Mouse (Mus musculus) lung, embryonic 16.5 days (tissue): Measurements from ENCODE around the gene Ric3. TPM values are rescaled to one million over a fixed set of nuclear protein-coding genes. Genes with fewer than 3 reads are reported as not detected.
A peak's percentile ranks its signal among the peaks of the same experiment; 100 is the strongest.
"Not testable (repeated sequence)": the region's sequence is repeated elsewhere in the genome, so short reads cannot be mapped to it uniquely, and the experiment has no call there.

Experiments used
- ATAC-seq: fragments of 200-750 bp; cut with Nextera tagmentation; 2 replicates; pipeline ENCODE4 v1.8.0; 2017; ENCODE audit warnings: low read depth, mild to moderate bottlenecking, moderate library complexity
- H3K27ac ChIP-seq: fragments of 300-500 bp; sonication (generic); 2 replicates; pipeline ENCODE4 v1.5.1; 2014; ENCODE audit warnings: mild to moderate bottlenecking, control low read depth, low read length
- H3K27me3 ChIP-seq: fragments of 300-500 bp; sonication (generic); 2 replicates; pipeline ENCODE4 v1.6.1; 2014; ENCODE audit warnings: low read depth, low read length, mixed read lengths; ENCODE audit not compliant: control insufficient read depth, insufficient read depth
- H3K36me3 ChIP-seq: fragments of 300-500 bp; sonication (generic); 2 replicates; pipeline ENCODE4 v1.6.1; 2014; ENCODE audit warnings: low read length; ENCODE audit not compliant: control insufficient read depth, insufficient read depth
- H3K4me1 ChIP-seq: fragments of 300-500 bp; sonication (generic); replicated peaks from 2 replicates; pipeline ENCODE4 v1.6.1; 2014; ENCODE audit warnings: low read length, mixed read lengths; ENCODE audit not compliant: control insufficient read depth, insufficient read depth
- H3K4me2 ChIP-seq: fragments of 300-500 bp; sonication (generic); 2 replicates; pipeline ENCODE4 v1.6.1; 2014; ENCODE audit warnings: low read depth, low read length, control low read depth
- H3K4me3 ChIP-seq: fragments of 300-500 bp; sonication (generic); 2 replicates; pipeline ENCODE4 v1.5.1; 2014; ENCODE audit warnings: mild to moderate bottlenecking, low read length, control low read depth
- H3K9ac ChIP-seq: fragments of 300-500 bp; sonication (generic); 2 replicates; pipeline ENCODE4 v1.6.1; 2014; ENCODE audit warnings: low read length, control low read depth
- H3K9me3 ChIP-seq: fragments of 300-500 bp; sonication (generic); 2 replicates; pipeline ENCODE4 v1.6.1; 2016; ENCODE audit warnings: low read length; ENCODE audit not compliant: control insufficient read depth
- WGBS: fragments of 180-500 bp; shearing (Covaris S2); extraction: QIAGEN DNeasy Blood & Tissue Kit; methylation state at CpG from one replicate; pipeline ENCODE4 v1.1.7; 2014; 5-methylcytosine and 5-hydroxymethylcytosine counted together
- polyA plus RNA-seq: library from polyadenylated mRNA; unstranded; fragments of >200 nt; fragmentation: Nextera tagmentation; extraction: Ambion mirVana; gene quantifications from 2 replicates; pipeline ENCODE4 v1.2.1, GENCODE M21; 2015

The Ric3 gene
- polyA plus RNA-seq, 1 experiment from 2014 or later, result 1.8 TPM

DNA sequence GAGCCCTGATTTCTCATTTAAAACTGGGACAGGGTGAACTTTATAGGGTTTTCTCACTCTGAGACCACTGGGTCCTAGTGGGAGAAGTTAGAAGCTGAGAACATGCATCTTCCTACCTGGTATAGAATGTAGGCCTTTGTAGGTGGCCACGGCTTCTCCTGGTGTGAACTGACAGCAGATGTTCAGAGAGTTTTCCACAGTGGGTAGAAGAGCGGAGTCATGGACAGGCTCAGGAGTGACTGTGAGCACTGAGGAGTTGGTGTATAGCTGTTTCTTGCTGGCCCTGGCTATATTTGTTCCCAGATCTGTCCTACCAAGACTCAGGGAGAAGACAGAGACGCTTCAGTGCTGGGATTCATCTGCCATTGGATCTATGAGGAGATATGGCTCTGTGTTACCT is 18.0 kb upstream of the Ric3 start:
- no peaks in the 10 kb centered on the region for H3K9me3 ChIP-seq
- H3K4me1 ChIP-seq, result no peaks in the 10 kb centered on the region
- H3K27ac ChIP-seq, result no peak overlapping the region
- no peak for ATAC-seq
- 65% methylated on average over 3 of the region's 3 CpGs for WGBS
- H3K9ac ChIP-seq, result no peak overlapping the region
- no peak overlapping the region for H3K4me2 ChIP-seq
- H3K36me3 ChIP-seq, result no peaks in the 10 kb centered on the region
- no peak overlapping the region for H3K4me3 ChIP-seq
- no peaks in the 10 kb centered on the region for H3K27me3 ChIP-seq

DNA sequence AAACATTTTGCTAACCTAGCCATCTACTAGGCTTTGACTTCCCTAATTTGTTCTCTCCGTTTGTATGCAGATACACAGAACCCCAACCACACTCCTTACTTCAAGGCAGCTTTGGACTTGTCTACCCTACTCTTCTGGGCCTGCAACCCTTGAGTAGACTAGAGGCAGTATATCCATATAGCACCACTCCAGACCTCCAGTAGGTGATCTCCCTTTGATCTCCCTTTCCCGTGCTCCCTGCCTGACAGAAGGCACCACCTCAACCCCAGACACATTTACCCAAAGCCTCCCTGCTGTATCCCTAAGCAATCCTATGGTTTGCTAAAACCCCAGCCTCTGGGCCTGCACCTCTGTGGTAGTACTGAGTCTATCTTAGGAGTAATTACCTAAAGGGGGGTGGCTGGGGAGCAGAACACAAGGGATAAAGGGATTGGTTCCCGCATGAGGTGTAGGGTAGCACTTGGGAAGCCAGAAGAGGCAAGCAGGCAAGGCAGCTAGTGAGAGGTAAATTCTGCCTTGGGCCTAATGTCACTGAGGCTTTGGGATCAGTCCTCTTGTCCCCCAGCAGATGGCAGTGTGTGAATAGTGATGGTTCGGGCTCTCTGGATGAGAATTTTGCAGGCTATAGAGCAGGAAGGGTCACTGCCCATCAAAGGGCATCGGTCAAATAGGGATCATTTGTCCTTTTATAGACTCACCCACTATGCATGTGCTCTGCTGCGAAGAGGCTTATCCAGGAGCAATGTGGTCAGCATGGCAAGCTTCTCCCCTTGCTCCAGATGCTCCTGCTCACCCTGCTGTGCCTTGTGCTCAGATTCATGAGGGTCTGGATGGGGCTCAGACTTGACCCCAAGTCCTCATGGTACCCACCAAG is 15.3 kb upstream of the Ric3 start:
- Histone ChIP-seq H3K9ac (no peak overlapping the region), H3K36me3 (no peaks in the 10 kb centered on the region), H3K27me3 (no peaks in the 10 kb centered on the region), H3K4me2 (no peak overlapping the region), H3K4me1 (no peaks in the 10 kb centered on the region), H3K27ac (no peak overlapping the region), H3K4me3 (no peak overlapping the region), H3K9me3 (no peaks in the 10 kb centered on the region)
- 35% methylated on average over 6 of the region's 6 CpGs for WGBS
- no peak for ATAC-seq

DNA sequence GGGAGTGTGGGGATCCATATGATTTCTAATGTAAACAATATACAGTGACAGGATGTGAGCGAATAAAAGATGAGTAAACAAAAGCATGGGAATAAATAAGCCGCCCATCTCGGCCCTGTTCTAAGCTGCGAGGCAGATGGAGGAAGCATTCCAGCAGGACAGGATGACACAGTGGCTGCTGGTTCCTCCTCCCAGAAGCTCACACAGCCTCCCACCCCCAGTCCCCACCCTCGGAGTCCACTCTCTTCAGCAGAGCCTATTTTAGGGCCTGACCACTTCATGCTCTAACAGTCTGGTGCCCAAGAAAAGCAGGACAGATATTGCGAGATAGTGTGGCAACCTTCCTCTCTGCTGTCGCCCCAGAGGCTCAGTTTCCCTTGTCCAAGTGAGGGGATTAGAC is 14.1 kb upstream of the Ric3 start:
- 48% methylated on average over 7 of the region's 7 CpGs for WGBS
- Histone ChIP-seq H3K27me3 (no peaks in the 10 kb centered on the region), H3K4me3 (no peak overlapping the region), H3K9ac (no peak overlapping the region), H3K4me2 (no peak overlapping the region), H3K36me3 (no peaks in the 10 kb centered on the region), H3K4me1 (no peaks in the 10 kb centered on the region), H3K27ac (no peak overlapping the region), H3K9me3 (no peaks in the 10 kb centered on the region)
- no peak for ATAC-seq

DNA sequence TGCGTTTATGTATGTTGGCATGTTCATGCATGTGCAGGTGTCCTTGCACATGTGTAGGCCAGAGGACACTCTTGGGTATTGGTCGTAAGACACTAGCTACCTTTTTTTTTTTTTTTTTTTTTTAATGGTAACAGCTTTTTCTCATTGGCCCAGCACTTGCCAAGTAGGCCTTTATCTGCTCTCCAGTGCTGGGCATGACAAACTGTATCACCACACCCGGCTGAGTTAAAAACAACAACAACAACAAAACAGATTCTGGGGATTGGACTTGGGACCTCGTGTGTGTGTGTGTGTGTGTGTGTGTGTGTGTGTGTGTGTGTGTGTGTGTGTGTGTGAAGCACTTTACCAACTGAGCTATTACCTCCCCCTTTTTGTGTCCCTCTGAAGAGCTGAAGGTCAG is 13.5 kb upstream of the Ric3 start:
- 71% methylated on average over 4 of the region's 4 CpGs for WGBS
- no peak for ATAC-seq

DNA sequence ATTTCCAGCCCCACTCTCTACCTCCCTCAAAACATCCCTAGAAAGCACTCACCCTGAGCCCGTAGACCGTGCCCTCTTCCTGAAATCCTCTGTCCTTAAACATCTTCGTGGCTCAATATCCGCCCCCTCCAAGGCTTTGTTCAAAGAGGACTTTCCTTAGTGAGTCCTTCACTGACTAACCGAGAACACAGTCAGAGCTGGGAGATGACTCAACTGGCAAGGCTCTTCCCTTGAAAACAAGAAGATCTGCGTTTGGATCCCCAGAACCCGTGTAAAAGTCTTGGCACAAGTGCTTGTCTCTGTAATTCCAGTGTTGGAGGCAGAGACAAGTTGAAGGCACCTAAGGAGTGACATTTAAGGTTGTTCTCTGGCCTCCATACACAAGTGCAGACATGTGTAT is 11.2 kb upstream of the Ric3 start:
- Histone ChIP-seq H3K9ac (no peak overlapping the region), H3K27me3 (no peaks in the 10 kb centered on the region), H3K4me3 (no peak overlapping the region), H3K4me1 (no peaks in the 10 kb centered on the region), H3K36me3 (no peaks in the 10 kb centered on the region), H3K9me3 (no peaks in the 10 kb centered on the region), H3K4me2 (no peak overlapping the region), H3K27ac (no peak overlapping the region)
- ATAC-seq, result no peak
- WGBS, result no CpG with 5 or more reads among the region's 7 CpGs

More for the DNA sequence above, 13.5 kb upstream of the Ric3 start:
- no peaks in the 10 kb centered on the region for H3K27me3 ChIP-seq
- H3K36me3 ChIP-seq, result no peaks in the 10 kb centered on the region
- no peaks in the 10 kb centered on the region for H3K4me1 ChIP-seq
- H3K4me3 ChIP-seq, result no peak overlapping the region
- H3K9ac ChIP-seq, result no peak overlapping the region
- no peaks in the 10 kb centered on the region for H3K9me3 ChIP-seq
- no peak overlapping the region for H3K4me2 ChIP-seq
- H3K27ac ChIP-seq, result no peak overlapping the region

DNA sequence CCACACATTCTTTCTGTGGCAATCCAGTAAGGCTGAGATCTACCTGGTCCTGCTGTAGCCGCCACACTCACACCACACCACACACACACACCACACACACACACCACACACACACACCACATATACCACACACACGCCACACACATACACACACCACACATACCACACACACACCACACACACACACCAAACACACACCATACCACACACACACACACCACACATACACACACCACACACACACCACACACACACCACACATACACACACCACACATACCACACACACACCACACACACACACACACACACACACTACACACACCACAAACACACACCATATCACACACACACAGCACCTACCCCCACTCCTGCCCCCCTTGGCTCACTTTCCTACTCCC is 8.2 kb upstream of the Ric3 start:
- not testable (repeated sequence) for H3K4me3 ChIP-seq, H3K4me2 ChIP-seq, H3K9ac ChIP-seq, H3K9me3 ChIP-seq, H3K4me1 ChIP-seq, H3K27ac ChIP-seq, H3K27me3 ChIP-seq, H3K36me3 ChIP-seq, ATAC-seq
- no CpG with 5 or more reads among the region's 2 CpGs for WGBS

DNA sequence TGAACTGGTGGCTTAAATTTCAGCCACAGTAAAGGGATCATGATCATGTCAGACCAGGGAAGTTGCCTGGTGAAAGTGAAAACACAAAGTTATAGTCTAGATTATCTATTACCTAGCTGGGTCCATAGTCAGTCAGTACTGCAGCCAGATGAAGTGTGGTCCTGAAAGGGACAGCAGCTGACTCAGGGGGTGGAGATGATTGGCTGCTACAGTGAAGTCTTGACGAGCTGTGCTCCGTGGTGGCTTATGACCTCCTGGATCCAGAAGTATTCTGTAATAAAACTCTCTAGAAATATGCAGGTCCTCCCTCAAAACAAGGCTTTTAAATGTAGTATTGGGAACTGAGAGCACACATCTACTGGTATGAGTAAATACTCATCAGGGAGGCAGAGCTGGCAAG is 3.8 kb upstream of the Ric3 start:
- WGBS, result 3% methylated on average over 2 of the region's 2 CpGs
- no peaks in the 10 kb centered on the region for H3K9me3 ChIP-seq
- H3K4me1 ChIP-seq, result no peaks in the 10 kb centered on the region
- H3K36me3 ChIP-seq, result no peaks in the 10 kb centered on the region
- H3K27ac ChIP-seq, result no peak overlapping the region
- no peak overlapping the region for H3K4me3 ChIP-seq
- ATAC-seq, result no peak
- H3K27me3 ChIP-seq, result peaks cover 4% of the 10 kb centered on the region; the same call in 1 of the 2 replicates
- H3K4me2 ChIP-seq, result no peak overlapping the region
- no peak overlapping the region for H3K9ac ChIP-seq

DNA sequence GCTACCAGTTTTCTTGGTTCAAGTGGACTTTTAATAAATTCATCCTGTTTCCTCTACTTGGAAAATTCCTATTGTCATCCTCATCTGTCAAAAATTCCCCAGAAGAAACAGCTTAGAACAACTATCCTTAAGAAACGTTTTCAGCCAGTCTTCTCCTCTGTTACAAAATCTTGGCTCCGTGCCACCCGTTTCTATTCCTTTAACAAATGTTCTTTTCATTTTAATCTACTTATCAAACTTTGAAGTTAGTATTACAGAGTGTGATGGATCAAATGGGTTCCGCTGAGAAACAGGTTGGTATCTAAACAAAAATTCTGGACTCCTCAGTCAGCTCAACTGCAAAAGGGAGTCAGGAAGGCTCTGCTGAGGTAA is 668 bp upstream of the Ric3 start:
- no peaks in the 10 kb centered on the region for H3K36me3 ChIP-seq
- 60% methylated on average over 4 of the region's 4 CpGs for WGBS
- no peak overlapping the region for H3K9ac ChIP-seq
- H3K4me3 ChIP-seq, result no peak overlapping the region
- no peaks in the 10 kb centered on the region for H3K9me3 ChIP-seq
- H3K4me1 ChIP-seq, result no peaks in the 10 kb centered on the region
- no peak overlapping the region for H3K4me2 ChIP-seq
- ATAC-seq, result no peak
- no peak overlapping the region for H3K27ac ChIP-seq
- peaks cover 4% of the 10 kb centered on the region; the same call in 1 of the 2 replicates for H3K27me3 ChIP-seq

DNA sequence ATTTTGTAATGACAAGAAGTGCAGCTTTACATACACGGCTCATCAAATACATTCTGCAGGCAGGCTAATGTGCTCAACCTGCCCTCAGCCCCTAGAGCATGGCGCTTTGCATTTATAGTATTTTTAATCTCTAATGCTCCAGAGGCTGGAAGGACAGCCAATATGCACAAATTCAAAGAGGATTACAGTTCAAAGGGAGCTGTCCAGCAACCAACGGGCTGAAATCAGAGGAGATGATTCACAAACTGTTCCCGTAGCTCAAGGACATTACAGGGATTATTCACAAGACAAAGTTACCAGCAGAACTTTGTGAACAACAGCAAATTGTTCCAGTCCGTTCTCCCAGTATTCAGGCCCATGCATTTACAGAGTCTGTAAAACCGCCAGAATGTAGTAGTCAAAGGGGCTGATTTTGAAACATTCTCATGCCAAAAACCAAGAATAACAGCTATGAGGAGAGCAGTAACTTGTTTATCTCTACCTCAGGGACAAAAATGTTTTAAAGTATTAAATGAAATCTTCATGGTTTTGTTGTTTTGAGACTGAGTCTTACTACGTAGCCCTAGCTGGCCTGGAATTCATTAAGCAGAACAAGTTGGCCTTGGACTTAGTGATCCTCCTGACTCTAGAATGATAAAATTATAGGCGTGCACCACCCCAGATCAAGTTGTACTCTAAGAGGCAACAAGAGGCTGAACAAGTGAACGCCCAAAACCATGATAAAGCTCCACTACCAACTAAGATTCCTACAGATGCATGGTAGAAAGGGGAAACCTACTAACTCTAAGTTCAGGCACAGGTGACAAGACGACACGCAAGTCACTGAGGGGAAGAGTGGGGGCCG is 640 bp downstream of the Ric3 start:
- no peak for ATAC-seq
- Histone ChIP-seq H3K4me2 (peak overlapping the region; percentile 64), H3K9ac (no peak overlapping the region), H3K4me3 (peak overlapping the region; percentile 53), H3K4me1 (no peaks in the 10 kb centered on the region), H3K36me3 (no peaks in the 10 kb centered on the region), H3K27ac (no peak overlapping the region), H3K27me3 (peaks cover 4% of the 10 kb centered on the region; the same call in 1 of the 2 replicates), H3K9me3 (no peaks in the 10 kb centered on the region)
- WGBS, result 21% methylated on average over 12 of the region's 12 CpGs
